Mouse (Mus musculus) small intestine, adult 2 months (tissue): ENCODE data around the gene Armcx1.

Experiments
- CTCF ChIP-seq: fragments of 200-500 bp; IDR thresholded peaks from 2 replicates; pipeline ENCODE4 v1.5.1; 2012; ENCODE audit warnings: low read depth, mild to moderate bottlenecking, control low read depth, inconsistent platforms, low read length, moderate library complexity, mixed read lengths; ENCODE audit not compliant: insufficient replicate concordance, insufficient read length; ENCODE audit errors: extremely low read depth
- POLR2A ChIP-seq: fragments of 200-500 bp; IDR thresholded peaks from 2 replicates; pipeline ENCODE4 v1.6.1; 2012; ENCODE audit warnings: low read depth, mild to moderate bottlenecking, control low read depth, inconsistent platforms, low read length, moderate library complexity

GRCm38 (mm10) chrX:134686267-134686666 lies 31.5 kb upstream of the Armcx1 start, which contains the start of gene Armcx4:
- TF ChIP-seq CTCF (no peak), POLR2A (no peak)
